Mouse (Mus musculus) layer of hippocampus, adult 8-10 months (tissue): Measurements from ENCODE around the gene Plb1. TPM values are rescaled to one million over a fixed set of nuclear protein-coding genes. Genes with fewer than 3 reads are reported as not detected.

Experiments
- DNase-seq, 2 experiments: peaks; one replicate each; pipeline ENCODE4 v3.0.0; 2022; ENCODE audit warnings: low spot score in 2 of 2
- total RNA-seq, 4 experiments: library from RNA; stranded (reverse); gene quantifications; 2 replicates each; pipeline ENCODE4 v1.2.4; 2022

Gene Plb1
- total RNA-seq, 4 experiments from 2014 or later = 0.85 to 1.7 (median 0.94) TPM

- peak; percentile 9 to 32 for DNase-seq
Observed at GRCm38 (mm10) chr5:32245385-32245784, 12.9 kb downstream of the Plb1 start.

DNA sequence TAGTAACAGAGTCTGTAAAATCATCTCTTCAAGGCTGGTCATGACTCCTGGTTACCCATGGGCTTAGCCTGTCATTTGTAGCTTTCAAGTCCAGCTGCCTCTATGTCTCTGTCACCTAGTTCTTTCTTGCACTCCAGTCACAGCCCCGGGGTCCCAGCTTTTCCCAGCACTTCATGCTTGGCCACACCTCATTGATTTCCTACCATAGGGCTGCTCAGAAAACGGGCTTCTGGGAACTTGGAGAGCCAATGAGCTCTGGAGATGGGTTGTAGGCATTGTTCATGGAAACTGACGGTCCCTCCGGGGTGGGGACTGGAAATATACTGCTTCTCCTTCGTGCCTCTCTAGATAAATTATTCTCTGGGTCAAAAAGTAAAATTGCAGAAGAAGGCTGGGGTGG lies 28.2 kb downstream of the Plb1 start:
- DNase-seq = no peak

- DNase-seq = no peak
Observed at GRCm38 (mm10) chr5:32261251-32261650, 28.7 kb downstream of the Plb1 start.

DNA sequence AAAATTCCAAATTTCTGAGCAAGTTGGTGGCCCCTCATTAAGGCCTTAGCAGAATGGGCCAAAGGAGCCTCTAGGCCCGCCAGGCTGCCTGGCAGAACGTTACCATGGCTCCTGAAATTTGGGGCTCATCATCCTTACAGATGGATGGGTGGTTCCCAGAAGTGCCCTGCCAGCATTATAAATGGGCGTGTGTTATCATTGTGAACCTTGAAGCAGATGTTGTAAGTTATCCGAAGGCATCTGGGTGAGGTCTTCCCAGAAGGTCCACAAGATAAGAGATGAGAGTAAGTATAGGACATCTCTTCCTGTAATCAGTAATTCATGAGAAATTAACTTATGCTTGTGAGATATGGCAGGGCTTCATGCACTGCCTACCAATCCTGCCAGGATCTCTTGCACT lies 30.0 kb downstream of the Plb1 start:
- no peak for DNase-seq

DNA sequence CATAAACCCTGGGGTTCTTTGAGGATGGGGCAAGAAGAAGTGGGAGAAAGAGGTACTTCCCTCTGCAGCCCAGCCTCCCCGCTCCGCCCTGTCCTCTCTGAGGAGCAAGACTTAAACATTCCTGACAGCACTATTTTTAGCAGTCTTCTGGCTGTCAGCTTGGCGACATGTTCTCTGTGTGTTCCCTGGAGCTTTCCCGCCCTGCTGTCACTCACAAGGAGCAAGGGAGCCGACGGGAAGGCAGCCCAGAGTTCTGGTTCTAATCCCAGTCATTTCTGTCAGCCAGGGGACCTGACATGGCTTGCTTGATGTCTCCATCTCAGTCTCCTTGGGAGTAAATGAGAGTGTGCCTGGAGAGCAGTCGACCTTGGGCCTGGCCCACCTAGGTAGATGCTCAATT lies 40.0 kb downstream of the Plb1 start:
- peak in 1 of 2 experiments; percentile 23 for DNase-seq

- DNase-seq = no peak
Observed at GRCm38 (mm10) chr5:32278000-32278694, 45.6 kb downstream of the Plb1 start.

- no peak for DNase-seq
Observed at GRCm38 (mm10) chr5:32280066-32280465, 47.6 kb downstream of the Plb1 start.

DNA sequence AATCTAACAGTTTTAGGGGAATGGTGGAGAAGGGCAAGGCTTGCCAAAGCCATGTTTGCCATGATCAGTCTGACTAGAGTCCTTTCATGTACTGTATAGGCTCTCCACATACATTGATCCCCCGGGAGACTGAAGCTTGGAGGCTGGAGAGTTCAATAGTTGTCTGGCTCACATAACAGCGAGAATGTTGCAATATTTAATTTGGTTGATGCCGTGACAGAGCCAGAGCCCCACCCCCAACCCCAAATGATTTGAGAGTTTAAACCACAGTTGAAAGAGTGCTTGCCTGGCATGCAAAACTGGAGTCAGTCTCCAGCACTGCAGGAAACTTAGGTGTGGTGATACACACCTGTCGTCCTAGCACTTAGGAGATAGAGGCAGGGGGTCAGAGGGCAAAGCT lies 49.8 kb downstream of the Plb1 start:
- no peak for DNase-seq

DNA sequence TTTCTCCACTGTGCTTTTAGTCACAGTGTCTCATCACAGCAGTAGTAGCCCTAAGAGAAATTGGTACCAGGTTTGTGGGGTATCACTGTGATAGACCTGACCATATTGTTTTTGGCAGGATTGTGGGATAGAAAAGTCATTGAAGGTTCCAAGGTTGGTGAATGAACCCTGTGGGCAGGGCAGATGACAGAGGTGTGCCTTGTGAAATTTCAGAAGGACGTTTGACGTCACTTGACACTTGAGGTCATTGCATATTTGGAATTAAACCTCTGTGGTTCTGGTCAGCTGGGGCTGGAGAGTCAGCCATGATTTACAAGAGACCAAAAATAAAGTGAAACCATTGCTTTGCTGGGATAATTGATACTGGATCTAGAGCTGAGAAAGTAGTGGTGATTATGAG lies 50.9 kb downstream of the Plb1 start:
- no peak for DNase-seq

DNA sequence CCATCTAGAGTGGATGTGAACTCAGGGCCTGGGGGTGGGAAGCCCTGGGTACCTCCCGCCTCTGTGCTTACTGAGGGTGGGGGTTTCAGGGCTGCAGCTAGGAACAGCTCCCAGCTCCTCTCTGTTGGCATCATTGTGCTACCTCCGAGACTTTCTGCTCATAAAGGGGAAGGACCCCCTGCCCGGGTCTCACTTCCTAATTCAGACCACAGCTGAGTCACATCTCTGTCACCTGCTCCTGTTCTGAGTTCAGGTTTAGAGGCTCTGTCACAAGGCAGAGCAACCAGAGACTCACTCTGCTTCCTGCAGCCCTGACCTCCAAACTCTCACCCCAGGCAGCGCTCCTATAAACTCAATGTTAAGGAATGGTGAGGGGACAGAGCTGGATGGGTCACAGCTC lies 53.8 kb downstream of the Plb1 start:
- no peak for DNase-seq

DNA sequence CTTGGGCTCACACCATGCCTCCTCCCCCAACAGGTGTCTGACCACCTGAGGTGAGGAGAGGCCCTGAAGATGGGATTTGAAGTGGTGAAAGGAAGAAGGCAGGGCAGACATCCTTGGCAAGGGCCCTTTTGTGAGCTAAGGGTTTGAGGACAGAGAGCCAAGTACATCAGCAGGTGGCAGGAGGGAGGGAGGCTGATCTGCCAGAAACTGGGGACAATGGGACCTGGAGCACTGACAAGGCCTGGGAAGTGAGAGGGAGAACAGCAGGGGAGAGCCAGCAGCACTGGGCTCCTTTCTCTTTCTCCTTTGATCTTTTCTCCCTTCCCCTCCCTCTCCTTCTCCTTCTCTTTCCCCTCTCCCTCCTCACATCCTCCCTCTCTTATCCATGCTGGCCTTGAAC lies 55.5 kb downstream of the Plb1 start:
- no peak for DNase-seq

DNA sequence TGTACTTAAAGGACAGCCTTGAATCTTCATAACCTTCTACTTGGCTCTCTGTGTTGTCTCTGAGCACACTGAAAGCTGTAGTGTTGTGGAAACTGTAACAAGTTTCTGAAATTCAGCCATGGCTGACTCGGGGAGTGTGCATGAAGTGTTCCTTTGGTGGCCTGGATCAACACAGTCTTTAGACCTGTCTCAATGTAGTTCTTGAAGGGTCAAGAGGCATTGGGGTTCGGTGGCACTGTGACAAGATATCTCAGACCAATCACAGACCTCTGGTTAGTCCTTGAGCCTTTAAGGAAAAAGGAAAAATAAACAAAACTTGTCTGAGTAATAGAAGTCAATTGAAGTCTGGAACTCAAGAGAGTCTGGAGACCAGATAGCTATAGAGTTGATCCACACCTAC lies 58.8 kb downstream of the Plb1 start:
- no peak for DNase-seq

- DNase-seq = peak; percentile 26 to 49
Observed at GRCm38 (mm10) chr5:32302991-32303921, 70.7 kb downstream of the Plb1 start.

DNA sequence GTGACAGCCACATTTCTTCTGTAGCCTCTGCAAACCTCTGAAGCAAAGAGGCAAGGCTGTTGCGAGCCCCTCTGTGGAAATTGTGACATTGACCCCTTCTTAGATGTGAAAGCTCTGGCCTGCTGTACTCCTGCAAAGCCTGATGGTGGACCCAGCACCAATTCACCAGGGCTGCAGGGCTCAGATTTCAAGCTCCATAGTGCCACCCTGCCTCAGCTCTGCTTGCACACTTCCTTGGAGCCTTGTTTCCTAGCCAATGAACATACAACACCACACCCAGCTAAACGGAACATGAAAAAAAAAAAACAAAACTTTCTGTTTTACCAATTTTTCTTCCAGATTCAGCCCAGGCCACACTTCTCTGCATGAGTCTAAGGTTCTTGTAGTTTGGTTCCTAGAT lies 74.6 kb downstream of the Plb1 start:
- no peak for DNase-seq

DNA sequence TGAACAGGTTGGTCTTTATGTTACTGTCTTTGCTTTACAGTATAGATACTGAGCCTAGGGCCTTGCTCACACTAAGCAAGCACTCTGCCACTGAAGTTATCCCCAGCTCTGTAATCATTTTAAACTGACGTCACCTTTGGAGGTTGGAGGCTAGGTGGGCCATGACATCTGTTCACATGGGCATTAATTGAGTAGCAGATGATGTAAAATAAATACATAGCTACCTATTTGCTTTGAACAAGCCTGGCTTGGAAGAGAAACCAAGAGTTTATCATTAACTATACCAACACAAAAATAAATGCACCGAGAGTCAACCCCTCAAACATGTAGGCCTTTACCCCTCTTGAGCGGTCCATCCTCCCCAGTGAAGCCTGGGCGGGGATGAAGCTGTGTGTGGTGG lies 76.1 kb downstream of the Plb1 start:
- no peak for DNase-seq

DNA sequence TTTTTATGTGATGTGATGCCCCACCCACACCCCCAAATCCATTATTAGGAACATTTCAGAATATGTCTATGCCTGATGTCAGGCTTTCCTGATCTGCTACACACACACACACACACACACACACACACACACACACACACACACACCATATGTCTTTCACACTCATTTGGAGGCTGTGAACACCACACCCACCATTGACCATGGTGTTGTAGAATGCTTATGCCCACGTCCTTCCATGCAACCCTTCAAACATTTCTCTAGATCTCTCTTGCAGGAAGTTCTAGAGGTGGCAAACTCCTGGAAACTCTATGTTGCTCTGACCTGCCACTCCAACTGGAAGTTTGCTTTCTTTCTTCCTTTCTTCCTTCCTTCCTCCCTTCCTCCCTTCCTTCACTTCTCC lies 77.2 kb downstream of the Plb1 start:
- no peak for DNase-seq

DNA sequence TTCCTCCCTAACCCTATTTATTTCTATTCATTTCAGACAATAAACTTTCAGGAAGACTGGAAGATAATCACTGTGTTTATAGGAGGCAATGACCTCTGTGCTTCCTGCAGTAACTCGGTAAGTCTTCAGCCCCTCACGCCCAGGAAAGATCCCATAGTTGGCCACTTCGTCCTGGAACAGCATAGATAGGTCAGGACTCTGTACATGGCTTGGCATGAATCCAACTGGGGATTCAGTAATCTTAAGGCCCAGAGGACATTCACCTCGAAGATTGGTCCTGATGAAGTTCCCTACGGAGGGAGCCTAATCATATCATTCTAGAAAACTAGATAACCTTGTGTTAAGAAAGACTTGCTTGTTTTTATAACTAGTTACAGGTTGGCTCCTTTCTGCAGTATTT lies 78.3 kb downstream of the Plb1 start:
- DNase-seq = no peak

DNA sequence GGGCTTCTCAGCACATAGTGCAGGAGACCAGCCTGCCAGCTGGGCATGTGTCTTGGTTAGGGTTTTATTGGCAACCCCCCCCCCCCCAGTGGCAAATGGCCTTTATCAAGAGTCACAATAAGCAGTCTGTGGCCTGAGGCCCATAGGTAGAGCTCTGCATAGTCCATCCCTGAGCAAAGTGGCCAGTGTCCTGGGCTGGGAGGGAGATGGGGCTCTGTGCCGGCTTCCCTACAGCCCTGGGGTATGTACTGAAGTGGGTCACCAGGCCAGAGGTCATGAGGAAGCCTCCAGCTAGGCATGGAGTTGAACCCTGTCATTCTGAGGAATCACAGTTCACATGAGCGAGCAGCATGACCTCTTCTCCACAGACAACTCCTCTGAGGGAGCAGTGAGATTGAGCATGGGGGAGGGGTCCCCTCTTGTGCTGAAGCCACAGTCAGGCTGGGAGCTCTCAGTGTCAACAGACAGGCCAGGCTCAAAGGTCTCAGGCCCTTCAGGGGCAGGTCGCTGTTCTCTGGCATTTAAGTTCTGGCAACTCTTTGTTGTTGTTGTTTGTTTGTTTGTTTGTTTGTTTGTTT lies 79.2 kb downstream of the Plb1 start:
- no peak for DNase-seq

DNA sequence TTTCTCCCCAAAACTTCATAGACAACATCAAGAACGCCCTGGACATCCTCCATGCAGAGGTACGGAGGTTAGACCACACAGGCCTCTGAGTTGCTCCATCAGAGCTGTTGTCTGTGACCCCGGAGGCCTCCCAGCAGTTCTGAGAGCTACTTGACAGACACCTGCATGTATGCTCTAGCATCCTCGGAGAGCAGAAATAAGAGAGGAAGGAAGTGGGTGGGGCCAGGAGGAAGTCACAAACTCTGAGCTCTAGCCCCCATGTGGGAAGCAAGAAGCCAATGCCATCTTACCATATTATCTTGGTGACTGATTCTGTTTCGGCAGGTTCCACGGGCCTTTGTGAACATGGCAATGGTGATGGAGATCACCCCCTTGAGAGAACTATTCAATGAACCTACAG lies 81.2 kb downstream of the Plb1 start:
- DNase-seq = no peak

- peak; percentile 29 to 46 for DNase-seq
Observed at GRCm38 (mm10) chr5:32314731-32315130, 82.2 kb downstream of the Plb1 start.

- peak in 1 of 2 experiments; percentile 62 for DNase-seq
Observed at GRCm38 (mm10) chr5:32322146-32322811, 89.8 kb downstream of the Plb1 start.

- DNase-seq = no peak
Observed at GRCm38 (mm10) chr5:32328139-32328538, 95.6 kb downstream of the Plb1 start.
